Mouse (Mus musculus) hindbrain, embryonic 14.5 days (tissue): ENCODE results near the gene Ncf1. TPM values are rescaled to one million over a fixed set of nuclear protein-coding genes. Genes with fewer than 3 reads are reported as not detected.

Source experiments
- ATAC-seq: fragments of 200-750 bp; cut with Nextera tagmentation; 2 replicates; pipeline ENCODE4 v1.8.0; 2017; ENCODE audit warnings: moderate number of reproducible peaks, mild to moderate bottlenecking, moderate TSS enrichment, moderate library complexity; ENCODE audit not compliant: low FRiP score
- DNase-seq: peaks from one replicate; pipeline ENCODE4 v3.0.0-alpha.2; 2015; ENCODE audit warnings: low spot score
- H3K27ac ChIP-seq: fragments of 300-500 bp; sonication (generic); 2 replicates; pipeline ENCODE4 v1.5.1; 2014; ENCODE audit warnings: mild to moderate bottlenecking, moderate library complexity
- H3K27me3 ChIP-seq: fragments of 300-500 bp; sonication (generic); 2 replicates; pipeline ENCODE4 v1.6.1; 2014; ENCODE audit warnings: mild to moderate bottlenecking, low read length, mixed read lengths; ENCODE audit not compliant: control insufficient read depth, insufficient read depth
- H3K36me3 ChIP-seq: fragments of 300-500 bp; sonication (generic); replicated peaks from 2 replicates; pipeline ENCODE4 v1.6.1; 2014; ENCODE audit not compliant: control insufficient read depth, insufficient read depth
- H3K4me1 ChIP-seq: fragments of 300-500 bp; sonication (generic); replicated peaks from 2 replicates; pipeline ENCODE4 v1.6.1; 2014; ENCODE audit warnings: antibody characterized with exemption, low read length, mixed read lengths; ENCODE audit not compliant: control insufficient read depth, insufficient read depth
- H3K4me2 ChIP-seq: fragments of 300-500 bp; sonication (generic); replicated peaks from 2 replicates; pipeline ENCODE4 v1.6.1; 2014; ENCODE audit warnings: mild to moderate bottlenecking, moderate library complexity
- H3K4me3 ChIP-seq: fragments of 300-500 bp; sonication (generic); replicated peaks from 2 replicates; pipeline ENCODE4 v1.5.1; 2014; ENCODE audit warnings: mild to moderate bottlenecking, low read length
- H3K9ac ChIP-seq: fragments of 300-500 bp; sonication (generic); 2 replicates; pipeline ENCODE4 v1.6.1; 2014
- H3K9me3 ChIP-seq: fragments of 300-500 bp; sonication (generic); 2 replicates; pipeline ENCODE4 v1.6.1; 2016; ENCODE audit warnings: low read length; ENCODE audit not compliant: control insufficient read depth
- WGBS: fragments of 180-500 bp; shearing (Covaris S2); extraction: QIAGEN DNeasy Blood & Tissue Kit; methylation state at CpG from one replicate; pipeline ENCODE4 v1.1.7; 2014; 5-methylcytosine and 5-hydroxymethylcytosine counted together
- polyA plus RNA-seq: library from polyadenylated mRNA; unstranded; fragments of >200 nt; fragmentation: Nextera tagmentation; extraction: Ambion mirVana; gene quantifications from 2 replicates; pipeline ENCODE4 v1.2.1, GENCODE M21; 2014

Ncf1 gene
- polyA plus RNA-seq, 1 experiment from 2014 or later, result 2.3 TPM

GRCm38 (mm10) chr5:134176169-134176881, 53.1 kb downstream of the Ncf1 start, which contains the start of gene Rcc1l:
Gene Rcc1l (minus strand): TSS chr5:134176774.
- Histone ChIP-seq H3K9me3 (no peaks in the 10 kb centered on the region), H3K4me3 (peak within 1 kb of the TSS; percentile 81), H3K4me2 (peak within 1 kb of the TSS; percentile 79), H3K27ac (peak within 1 kb of the TSS; percentile 53), H3K9ac (peak within 1 kb of the TSS; percentile 60), H3K27me3 (no peaks in the 10 kb centered on the region), H3K4me1 (peaks cover 7% of the 10 kb centered on the region), H3K36me3 (no peaks in the 10 kb centered on the region)
- under 1% methylated on average over 72 of the region's 72 CpGs for WGBS
- peak; percentile 89 for DNase-seq
- peak; percentile 89 for ATAC-seq

- no peaks in the 10 kb centered on the region for H3K27me3 ChIP-seq
- peak overlapping the region; percentile 60 for H3K9ac ChIP-seq
- peaks cover 3% of the 10 kb centered on the region for H3K36me3 ChIP-seq
- ATAC-seq (0 out of 2 replicates have a peak, but pooled peaks have one; percentile 32), DNase-seq (no peak)
- H3K4me1 ChIP-seq, result peaks cover 7% of the 10 kb centered on the region
- peak overlapping the region; percentile 79 for H3K4me2 ChIP-seq
- peak overlapping the region; percentile 81 for H3K4me3 ChIP-seq
- WGBS, result 17% methylated on average over 10 of the region's 10 CpGs
- H3K27ac ChIP-seq, result peak overlapping the region; percentile 53; the same call in 1 of the 2 replicates
- no peaks in the 10 kb centered on the region for H3K9me3 ChIP-seq
Observed at GRCm38 (mm10) chr5:134175696-134176095, 53.7 kb downstream of the Ncf1 start.

- WGBS, result 31% methylated on average over 4 of the region's 4 CpGs
- Histone ChIP-seq H3K4me2 (no peak overlapping the region), H3K36me3 (peaks cover 4% of the 10 kb centered on the region), H3K9ac (no peak overlapping the region), H3K9me3 (no peaks in the 10 kb centered on the region), H3K4me3 (no peak overlapping the region), H3K27ac (no peak overlapping the region), H3K27me3 (no peaks in the 10 kb centered on the region), H3K4me1 (peaks cover 7% of the 10 kb centered on the region)
- ATAC-seq (no peak), DNase-seq (no peak)
Observed at GRCm38 (mm10) chr5:134173206-134173605, 56.2 kb downstream of the Ncf1 start.

- no peaks in the 10 kb centered on the region for H3K4me1 ChIP-seq
- H3K4me2 ChIP-seq, result no peak overlapping the region
- 97% methylated on average over 8 of the region's 8 CpGs for WGBS
- no peaks in the 10 kb centered on the region for H3K27me3 ChIP-seq
- no peaks in the 10 kb centered on the region for H3K9me3 ChIP-seq
- H3K27ac ChIP-seq, result no peak overlapping the region
- DNase-seq (no peak), ATAC-seq (no peak)
- no peak overlapping the region for H3K9ac ChIP-seq
- H3K36me3 ChIP-seq, result peaks cover 8% of the 10 kb centered on the region
- H3K4me3 ChIP-seq, result no peak overlapping the region
Observed at GRCm38 (mm10) chr5:134170167-134170566, 59.3 kb downstream of the Ncf1 start.

Other genes starting within 250 kb of the Ncf1 start
- gene Castor2, start 129.9 kb downstream of the Ncf1 start, polyA plus RNA-seq, result 28.1 and 31.9 TPM in 2 replicates
- 16.6 and 17.5 TPM in 2 replicates for gene Rcc1l, start 52.9 kb downstream of the Ncf1 start, polyA plus RNA-seq
- 11.6 and 13.5 TPM in 2 replicates for gene Gtf2ird2, start 45.6 kb downstream of the Ncf1 start, polyA plus RNA-seq
- gene Gtf2i, start 85.1 kb upstream of the Ncf1 start, polyA plus RNA-seq, result 126 TPM in 2 replicates
- 57.1 and 57.3 TPM in 2 replicates for gene Gtf2ird1, start 227.1 kb upstream of the Ncf1 start, polyA plus RNA-seq